Mouse (Mus musculus) cerebellum, adult 11 months (tissue): Measurements from ENCODE around the gene Chst1.

Source experiments
- DNase-seq: peaks from one replicate; pipeline ENCODE4 v3.0.0; 2022

Chst1 gene

DNA sequence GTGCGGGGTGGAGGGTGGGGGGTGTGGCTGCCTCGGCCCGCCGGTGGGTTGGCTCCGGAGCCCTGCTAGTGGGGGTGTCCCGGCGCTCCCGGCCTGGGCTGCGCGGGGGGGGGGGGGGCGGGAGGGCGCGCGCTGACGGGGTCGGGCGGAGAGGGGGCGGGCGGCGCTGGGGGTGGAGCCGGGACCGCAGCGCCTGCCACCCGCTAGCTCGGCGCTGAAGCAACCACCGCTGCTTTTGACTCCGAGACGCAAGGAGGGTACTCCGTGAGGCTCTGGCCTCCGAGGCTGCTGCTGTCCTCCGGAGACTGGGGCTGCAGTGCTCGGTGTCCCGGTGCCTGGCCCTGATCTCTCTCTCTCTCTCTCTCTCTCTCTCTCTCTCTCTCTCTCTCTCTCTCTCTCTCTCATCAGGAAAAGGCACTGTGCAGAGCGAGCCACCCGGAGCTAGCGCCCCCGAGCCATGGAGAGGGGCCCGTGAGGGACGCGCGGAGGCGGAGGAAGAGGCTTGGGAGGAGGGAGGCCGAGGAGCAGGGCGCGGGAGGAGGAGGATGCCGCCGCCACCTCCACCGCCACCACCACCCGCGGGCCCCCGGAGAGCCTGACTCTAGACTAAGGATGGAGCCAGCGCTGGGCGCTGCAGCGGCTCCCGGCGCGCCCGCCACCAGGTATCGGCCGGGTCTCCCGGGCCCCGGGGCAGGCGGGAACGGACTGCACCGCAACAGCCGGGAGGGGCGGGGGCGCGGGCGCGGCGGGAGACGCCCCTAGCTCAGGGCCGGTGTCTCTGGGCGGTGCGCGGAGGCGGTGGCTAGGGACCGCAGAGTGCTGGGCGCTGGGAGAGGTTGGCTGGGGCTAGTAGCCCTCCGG, at the start of gene Chst1:
Gene Chst1, plus strand, starts transcription at position 221 of the 861 bp plus-strand sequence.
- no peak for DNase-seq

DNA sequence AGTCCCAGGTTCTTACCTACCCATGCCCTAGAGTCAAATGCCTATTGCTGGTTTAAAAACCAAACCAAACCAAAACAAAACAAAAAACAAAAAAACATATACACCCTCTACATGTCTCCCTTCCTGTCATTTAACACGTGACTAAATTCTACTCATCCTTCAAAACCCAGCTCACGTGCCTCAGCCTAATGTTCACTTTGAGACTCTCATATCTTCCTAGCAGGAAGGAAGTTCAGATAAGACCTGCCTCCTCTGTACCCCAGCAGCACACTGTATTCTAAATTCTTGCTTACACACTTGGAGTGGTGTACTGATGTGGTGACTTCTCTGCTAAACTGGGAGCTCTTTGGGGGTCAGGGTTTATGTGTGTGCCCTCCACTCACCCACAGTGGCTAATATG, 49.5 kb upstream of the Chst1 start:
- no peak for DNase-seq

DNA sequence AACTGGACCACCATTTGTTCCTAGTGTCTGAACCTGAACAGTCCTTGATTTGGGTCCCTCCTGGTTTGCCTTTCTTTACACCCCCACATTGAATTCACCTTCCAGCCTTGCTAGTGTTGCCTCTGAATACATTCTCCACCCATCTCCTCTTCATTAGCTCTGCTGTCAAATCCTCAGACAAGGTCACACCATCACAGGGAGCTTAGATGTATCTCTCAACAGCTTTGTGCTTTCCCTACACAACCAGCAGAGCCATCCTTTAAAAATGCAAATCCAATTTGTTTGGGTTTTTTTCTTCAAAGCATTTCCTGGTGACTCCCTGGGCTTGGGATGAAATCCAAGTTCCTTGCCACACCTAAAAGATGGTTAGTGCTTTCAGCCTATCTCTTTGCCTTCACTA, 45.0 kb upstream of the Chst1 start:
- DNase-seq: no peak

DNA sequence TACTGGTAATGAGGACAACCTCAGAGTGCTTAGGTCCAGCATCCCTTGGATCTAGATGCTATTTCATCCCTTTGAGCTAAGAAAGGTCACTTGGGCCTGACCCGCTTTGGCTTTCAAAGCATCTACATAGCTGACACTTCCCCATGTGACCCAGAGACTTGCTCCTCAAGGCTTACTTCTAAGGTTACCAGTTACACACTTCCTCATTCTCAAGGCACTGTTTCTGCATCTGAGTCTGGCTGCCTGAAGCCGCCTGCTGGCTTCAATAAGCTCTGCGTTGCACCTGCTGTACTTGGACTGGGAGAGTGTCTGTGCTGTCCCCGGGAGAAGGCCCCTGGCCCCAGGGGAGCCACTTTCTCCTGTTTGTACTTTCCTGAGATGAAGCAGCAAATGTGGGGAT, 36.6 kb upstream of the Chst1 start:
- no peak for DNase-seq

DNA sequence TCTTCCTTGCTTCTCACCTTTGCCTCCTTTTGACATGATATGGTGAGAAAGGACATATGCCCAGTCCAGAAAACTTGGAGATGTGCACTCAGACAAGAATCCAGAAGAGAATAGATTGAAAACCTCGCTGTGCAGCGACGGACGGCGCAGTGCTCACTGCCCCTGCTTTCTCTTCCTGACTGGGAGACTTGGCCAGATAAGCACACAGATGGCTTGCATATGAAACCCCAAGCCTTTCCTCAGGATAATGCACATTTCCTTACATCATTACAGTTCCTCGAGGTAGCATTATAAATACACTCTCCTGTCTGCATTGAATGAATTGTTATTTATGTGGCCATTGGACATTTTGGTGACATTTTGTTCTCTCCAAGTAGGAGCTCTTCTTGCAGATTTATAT, 28.9 kb upstream of the Chst1 start:
- no peak for DNase-seq

DNA sequence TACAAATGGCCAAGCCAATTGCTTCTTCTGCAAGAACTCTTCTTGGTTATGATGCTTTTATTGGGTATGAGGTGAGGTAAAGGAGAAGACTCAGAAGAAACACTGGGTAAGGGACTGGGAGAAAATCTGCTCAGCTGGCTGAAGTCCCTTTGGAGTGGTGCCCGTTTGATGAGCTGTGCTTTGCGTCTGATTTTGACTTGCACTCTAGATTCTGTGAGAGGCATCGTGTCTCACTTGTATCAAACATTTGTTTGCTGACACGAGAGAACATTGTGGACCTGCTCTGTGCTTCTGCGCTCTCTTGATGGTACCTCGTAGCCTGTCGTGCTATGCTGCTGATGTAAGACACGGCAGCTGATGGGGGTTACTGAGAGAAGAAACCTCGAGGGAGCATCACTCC, 21.7 kb upstream of the Chst1 start:
- DNase-seq: no peak

DNA sequence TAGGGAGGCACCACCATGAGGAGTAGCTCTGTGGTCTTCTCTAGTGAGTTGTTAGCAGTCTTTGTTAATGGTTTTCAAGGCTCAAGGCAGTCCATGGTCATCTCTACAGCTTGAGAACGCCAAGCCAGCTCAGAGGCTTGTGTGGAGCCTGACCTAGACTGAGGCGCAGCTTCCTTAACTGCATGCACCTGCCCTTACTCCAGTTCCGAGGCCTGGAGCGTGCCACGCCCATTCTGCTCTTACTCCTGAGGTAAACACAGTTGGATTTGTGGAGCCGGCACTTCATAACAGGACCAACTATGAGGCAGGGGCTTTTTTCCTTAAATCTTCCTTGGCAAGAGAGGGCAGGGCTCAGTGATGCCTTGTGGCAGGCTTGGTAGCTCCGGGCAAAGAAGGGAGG, 18.2 kb upstream of the Chst1 start:
- no peak for DNase-seq

DNA sequence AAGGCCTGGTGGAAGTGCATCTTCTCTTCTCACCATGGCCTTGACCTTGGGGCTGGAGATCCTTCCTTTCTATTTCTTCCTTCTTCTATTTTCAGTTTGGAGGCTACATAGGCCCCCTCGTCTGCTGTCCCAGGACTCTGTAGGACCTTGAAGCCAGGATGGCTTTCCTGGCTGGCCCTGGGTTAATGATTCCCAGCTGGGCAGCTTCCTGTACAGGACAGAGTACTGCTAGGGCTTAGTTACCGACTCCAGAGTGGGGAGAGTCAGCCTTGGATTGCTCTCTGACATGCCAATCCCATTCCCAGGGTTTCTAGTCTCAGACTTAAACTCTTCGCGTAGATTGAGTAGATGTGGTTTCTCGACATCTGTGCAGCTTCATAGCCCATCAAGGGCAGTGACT, 16.9 kb upstream of the Chst1 start:
- no peak for DNase-seq

DNA sequence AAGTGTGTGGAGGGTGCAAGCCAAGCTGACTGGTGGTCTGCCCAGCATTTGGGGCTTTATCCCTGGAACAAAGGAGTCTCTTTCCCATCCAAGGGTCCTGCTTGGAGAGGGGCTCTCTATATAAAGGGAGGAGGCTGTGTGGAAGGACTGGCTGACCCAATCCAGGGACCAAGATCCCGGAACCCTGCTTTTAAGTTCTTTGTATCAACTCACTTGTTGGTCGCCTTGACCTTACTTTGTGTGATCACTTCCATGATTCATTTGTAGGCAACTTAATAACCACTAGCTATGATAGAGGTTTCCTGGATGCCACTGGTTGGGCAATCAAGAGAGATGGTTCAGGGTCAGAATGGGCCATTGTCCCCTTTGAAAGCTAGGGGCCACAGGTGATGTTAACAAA, 11.7 kb upstream of the Chst1 start:
- DNase-seq: no peak

DNA sequence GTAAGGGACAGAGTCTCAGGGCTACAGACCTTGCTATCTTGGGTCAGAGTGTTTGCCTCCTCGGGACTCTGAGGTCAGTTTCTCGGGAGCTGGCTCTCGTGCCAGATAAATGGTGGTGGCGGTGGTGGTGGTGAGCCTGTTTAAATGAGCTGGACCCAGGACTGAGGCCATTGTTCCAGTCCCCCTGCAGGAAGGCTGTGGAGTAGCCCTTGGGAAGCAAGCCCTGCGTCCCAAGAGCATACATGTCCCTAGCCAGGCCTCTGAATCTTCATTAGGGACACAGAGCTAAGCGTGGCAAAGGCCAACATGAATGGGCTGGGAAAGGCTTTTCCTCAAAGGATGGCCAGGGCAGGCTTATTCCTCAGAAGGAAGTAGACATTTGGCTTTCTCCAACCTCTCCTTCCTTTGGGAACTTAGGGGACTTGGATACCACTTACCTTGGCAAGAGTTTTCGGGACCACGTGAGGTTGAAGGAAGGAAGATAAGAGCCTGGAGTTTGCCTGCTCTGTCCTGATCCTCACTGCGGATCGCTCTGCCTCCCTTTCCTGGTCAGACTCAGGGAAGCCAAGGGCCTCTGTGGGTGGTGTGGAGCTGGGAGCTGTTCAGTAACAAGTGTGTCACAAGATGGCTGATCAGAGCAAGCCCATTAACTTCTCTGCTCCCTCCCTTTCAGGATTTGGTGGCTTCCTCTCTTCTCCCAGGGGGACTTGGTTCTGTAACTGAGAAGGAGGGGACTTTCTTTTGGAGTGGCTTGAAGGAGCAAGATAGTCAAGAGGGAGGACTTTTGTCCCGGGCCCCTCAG, 4.4 kb upstream of the Chst1 start:
- no peak for DNase-seq

DNA sequence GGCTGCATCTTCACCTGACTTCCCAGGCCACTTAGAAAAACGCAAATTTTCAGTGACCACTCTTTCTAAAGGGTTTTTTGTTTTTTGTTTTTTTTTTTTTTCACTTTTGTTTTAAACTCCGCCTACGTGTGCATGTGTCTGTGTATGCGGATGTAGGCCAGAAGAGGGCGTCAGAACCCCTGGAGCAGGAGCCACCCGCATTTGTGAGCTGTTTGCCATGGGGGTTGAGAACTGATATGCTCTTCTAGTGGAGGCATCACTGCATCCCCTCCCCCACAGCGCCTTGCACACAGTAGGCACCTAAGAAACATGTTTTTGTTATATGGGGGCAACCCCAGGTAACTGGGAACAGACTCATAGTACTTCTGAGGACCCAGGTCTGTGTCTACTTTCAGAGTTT, 2.2 kb upstream of the Chst1 start:
- DNase-seq: no peak

DNA sequence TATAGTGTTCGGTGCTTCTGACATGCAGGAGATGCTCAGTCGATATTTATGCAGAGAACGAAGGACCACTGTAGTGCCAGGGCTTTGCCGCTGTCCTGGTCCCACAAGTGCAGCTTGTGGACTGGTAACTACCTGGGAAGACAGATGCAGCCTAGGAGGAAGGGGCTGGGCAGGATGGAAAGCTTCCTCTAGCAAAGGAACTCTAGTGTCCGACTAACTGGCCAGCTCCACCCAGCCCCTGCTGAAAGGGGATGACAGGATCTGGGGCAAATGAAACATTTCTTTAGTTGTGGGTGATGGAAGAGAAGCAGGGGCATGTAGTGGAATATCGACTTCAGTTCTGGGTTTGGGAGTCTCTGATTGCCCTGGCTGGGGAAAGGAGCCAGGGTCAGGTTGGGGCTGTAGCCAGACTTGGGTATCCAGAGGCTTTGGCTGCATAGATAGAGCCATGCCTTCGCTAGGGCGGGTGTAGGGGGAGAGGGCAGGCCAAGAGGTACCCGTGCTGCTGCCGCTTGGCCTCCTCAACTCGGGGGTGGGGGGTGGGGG, 493 bp upstream of the Chst1 start:
- DNase-seq: no peak

DNA sequence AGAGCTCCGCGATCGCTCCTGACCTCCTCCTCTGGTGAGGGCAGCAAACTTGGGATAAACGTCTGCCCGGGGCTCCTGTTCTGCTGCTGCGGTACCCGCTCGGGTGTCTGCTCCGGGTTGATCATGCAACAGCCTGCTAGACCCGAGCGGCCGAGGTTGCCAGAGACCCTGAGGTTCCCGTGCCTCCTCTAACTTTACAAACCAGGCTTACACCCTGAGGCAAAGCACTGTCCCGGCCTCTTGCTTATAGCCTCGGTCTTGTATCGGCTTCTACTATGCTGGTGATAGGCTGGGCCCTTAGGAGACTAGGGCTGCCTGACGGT, 802 bp downstream of the Chst1 start:
- no peak for DNase-seq

DNA sequence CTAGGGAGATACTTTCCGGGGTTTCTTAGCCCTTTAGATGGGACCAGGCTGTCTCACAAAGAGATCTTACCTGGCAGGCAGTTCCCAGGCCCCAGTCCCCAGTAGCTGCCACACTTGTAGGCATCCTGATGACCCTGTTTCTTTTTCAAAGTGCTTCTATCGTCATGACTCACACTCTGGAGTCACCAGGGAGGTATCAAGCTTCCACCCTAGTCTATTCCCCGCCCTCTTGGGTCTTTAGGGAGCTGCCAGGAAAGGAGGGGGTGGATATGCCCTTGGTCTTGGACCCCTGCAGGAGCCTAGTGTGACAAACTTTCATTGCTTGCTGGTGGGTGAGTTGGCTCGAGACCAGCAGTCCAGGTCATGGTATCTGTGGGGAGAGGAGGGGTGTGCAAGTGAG, 1.7 kb downstream of the Chst1 start:
- DNase-seq: no peak

DNA sequence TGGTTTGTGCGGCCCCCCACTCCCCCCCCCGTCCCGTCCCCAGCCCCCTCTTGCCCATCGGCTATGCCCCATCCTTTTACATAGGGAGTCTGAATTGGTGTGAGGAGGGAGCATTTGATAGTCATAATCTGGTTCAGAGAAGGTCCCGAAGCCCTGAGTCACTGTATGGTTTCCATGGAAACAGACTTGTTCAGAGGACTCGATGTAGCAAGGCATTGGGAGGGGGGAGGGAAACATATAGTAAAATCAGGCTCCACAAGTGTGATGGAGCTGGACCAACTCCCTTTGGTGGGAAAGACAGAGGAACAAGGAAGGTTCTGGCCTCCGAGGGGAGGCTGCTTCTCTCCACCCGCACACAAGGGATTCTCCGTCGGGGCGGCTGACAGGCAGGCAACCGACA, 2.6 kb downstream of the Chst1 start:
- DNase-seq: no peak

DNA sequence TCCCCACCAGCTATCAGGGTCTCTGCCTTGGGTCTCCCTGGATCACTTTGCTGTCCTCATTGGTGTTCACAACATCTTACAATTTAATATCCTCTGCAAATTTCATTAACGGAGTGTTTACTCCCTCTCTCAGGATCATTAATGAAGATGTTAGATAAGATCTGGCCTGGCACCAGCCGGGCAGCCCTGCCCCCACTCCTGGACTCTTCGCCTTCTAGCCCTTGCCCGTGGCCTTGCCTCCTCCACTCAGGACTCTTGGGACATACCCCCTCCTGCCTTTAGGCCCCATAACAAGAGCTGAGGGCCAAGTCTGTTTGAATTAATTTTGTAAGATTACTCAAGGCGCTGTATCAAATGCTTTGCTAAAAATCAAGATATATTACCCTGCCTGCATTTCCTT, 4.1 kb downstream of the Chst1 start:
- DNase-seq: no peak

DNA sequence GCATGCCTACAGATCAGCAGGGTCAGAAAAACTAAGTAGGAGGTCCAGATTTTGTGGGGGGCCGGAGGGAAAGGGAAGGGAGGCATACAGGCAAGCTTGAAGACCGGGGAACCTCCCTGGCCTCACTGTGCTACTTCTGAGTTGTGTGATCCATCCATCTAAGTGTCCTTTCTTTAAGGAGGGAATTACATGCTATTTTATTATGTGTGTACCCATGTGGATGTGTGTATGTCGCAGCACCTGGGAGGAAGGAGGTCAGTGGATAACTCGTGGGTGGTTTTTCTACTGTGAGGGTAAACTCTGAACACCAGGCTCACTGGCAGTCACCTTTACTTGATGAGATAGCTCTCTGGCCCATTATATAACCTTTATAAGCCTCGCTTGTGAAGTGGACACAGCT, 5.1 kb downstream of the Chst1 start:
- no peak for DNase-seq

DNA sequence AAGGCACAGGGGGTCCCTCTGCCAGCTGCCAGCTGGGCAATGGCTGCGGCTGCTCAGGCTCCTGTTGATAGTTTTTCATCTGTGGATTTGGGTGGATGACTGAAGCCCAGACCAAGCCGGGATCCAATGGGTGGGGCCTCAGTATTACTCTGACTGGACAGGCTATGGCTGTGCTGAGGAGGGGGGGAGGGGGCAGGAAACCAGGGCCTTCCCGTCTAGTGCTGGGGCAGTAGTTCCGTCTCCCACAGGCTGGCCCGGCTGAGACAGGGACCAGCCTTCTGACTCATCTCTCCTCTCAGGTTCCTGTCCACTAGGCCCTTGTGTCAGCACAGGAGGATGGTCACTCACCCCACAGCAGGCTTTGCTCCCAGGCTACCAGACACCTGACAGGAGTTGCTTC, 6.5 kb downstream of the Chst1 start:
- DNase-seq: no peak

DNA sequence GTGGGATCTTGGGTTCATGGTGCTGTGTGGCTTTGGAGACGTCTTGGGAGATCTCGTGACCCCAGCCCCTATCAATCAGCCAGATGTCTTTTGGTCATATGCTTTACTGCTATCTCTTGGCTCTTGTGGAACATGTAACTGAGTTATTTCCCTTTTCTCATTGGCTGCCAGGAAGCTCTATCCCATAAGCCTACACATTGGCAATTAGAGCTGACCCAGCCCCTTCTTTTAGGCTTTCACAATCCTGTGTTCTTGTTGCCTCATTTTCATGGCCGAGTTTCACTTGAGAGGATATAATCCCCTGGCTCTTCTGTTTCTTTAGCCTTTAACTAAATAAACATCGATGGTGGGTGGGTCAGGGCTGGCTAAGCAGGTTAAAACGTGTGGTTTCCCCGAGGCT, 7.6 kb downstream of the Chst1 start:
- no peak for DNase-seq

DNA sequence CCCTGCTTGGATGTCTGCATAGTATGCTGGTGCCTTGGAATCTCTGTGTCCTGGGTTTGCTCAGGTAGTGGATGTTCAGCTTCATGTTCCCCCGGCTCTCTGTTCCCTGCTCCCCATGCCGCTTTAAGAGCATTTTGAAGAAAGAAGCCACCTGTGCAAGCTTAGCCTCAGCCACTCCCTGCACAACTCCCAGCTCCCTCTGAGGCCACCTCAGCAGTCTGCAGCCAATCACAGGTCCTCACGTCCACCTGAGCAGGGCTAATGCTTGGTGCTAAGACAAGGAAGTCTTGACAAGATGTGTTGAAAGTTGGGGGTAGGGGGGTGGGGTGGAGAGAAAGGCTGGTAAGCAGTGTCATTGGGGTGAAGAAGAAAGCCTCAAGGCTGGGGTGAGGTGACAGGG, 8.1 kb downstream of the Chst1 start:
- no peak for DNase-seq

DNA sequence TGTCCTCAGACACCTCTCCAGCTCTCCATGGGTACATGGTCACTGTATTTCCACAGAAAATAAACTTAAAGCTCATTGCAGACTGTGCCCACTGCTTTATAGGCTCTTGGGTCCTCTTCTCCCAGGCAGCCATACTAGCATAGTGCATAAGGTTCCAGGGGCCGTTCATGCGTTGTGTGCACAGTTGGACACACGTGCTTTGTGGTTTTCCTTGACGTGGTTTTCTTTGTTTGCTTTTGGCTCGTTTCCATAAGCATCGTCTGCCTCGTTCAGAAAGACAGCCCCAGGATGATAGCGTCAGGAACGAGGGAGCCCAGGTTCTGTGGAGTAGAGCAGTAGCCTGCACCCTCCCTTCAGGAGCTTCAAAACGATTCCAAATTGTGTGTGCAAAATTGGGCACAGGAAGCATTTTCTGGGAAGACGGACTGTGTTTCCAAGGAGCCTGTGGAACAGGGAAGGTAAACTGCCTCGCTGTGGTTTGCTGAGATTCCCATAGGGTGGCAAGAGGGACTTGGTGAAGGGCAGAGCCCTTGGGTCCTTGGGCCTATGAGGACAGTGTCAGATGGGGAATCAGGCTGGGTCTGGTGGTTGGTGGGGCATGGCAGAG, 8.6 kb downstream of the Chst1 start:
- no peak for DNase-seq

DNA sequence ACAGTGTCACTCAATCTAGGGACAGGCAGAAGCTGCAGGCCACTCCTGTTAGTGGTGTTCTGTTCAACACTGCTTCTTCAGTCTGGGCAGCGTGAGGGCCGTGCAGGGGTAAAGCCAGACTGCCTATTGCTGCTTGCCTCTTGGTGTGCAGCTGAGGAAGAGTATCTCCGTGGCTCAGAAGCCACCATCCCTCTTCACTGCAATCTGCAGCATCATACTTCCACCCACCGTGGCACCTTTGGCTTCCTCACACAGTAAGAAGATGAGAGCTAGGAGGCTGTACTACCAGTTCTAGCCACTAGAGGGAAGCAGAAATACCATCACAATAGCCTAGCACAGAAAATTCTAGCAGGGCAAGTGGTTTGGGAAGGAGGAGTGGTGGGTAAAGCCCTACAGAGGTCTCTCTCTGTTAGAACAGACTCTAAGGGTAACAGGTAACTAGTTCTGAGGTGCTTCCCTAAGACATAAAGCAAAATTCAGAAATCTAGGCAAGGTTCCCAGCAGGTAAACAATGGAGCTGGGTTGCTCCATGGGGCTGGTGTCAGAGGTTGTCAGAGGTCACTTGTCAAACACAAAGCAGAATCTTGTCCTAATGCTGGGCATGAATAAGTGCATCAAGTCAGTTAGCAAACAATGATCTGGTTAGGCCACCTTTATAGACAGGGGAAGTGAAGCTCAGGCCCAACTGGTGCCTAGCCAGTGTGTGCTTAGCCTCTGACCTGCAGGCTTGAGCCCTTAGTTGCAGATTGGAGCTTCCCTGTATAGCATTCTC, 9.5 kb downstream of the Chst1 start:
- DNase-seq: peak; percentile 44
